Mouse (Mus musculus): ENCODE data around the gene Cnn2. TPM values are rescaled to one million over a fixed set of nuclear protein-coding genes. Genes with fewer than 3 reads are reported as not detected.
A peak's percentile ranks its signal among the peaks of the same experiment; 100 is the strongest.

Gene Cnn2
- polyA plus RNA-seq, 1 experiment from 2014 or later: 216 TPM

GRCm38 (mm10) chr10:80027681-80028520 is 39.5 kb downstream of the Cnn2 start:
- no peak for ATAC-seq (ENCODE audit: insufficient number of reproducible peaks, insufficient read depth, low FRiP score, low TSS enrichment, low read depth)

GRCm38 (mm10) chr10:80028521-80028846 is 40.1 kb downstream of the Cnn2 start:
- no peaks in the 10 kb centered on the region for H3K9me3 ChIP-seq
- ATAC-seq (ENCODE audit: insufficient number of reproducible peaks, insufficient read depth, low FRiP score, low TSS enrichment, low read depth): no peak
- no peaks in the 10 kb centered on the region for H3K27me3 ChIP-seq
- H3K36me3 ChIP-seq: peaks cover 35% of the 10 kb centered on the region; the same call in 1 of the 2 replicates
- no peak overlapping the region for H3K4me2 ChIP-seq
- no peaks in the 10 kb centered on the region for H3K4me1 ChIP-seq (replicated peaks)
- no peak overlapping the region for H3K4me3 ChIP-seq (replicated peaks)
- H3K27ac ChIP-seq: no peak overlapping the region
- H3K9ac ChIP-seq (replicated peaks): no peak overlapping the region
- 95% methylated on average over 13 of the region's 13 CpGs for WGBS

More at GRCm38 (mm10) chr10:80027681-80028520, 39.5 kb downstream of the Cnn2 start:
- Histone ChIP-seq H3K4me2 (no peak overlapping the region), H3K9me3 (no peaks in the 10 kb centered on the region), H3K4me1 (replicated peaks) (no peaks in the 10 kb centered on the region), H3K4me3 (replicated peaks) (no peak overlapping the region), H3K9ac (replicated peaks) (no peak overlapping the region; the same call in 1 of the 2 replicates), H3K27ac (no peak overlapping the region), H3K27me3 (no peaks in the 10 kb centered on the region), H3K36me3 (peaks cover 37% of the 10 kb centered on the region; the same call in 1 of the 2 replicates)
- WGBS: 70% methylated on average over 20 of the region's 20 CpGs

GRCm38 (mm10) chr10:80030191-80030590 is 41.8 kb downstream of the Cnn2 start:
- Histone ChIP-seq H3K9ac (replicated peaks) (no peak overlapping the region; the same call in 1 of the 2 replicates), H3K27me3 (no peaks in the 10 kb centered on the region), H3K36me3 (peaks cover 44% of the 10 kb centered on the region), H3K27ac (no peak overlapping the region), H3K4me1 (replicated peaks) (no peaks in the 10 kb centered on the region), H3K4me2 (no peak overlapping the region), H3K4me3 (replicated peaks) (no peak overlapping the region), H3K9me3 (no peaks in the 10 kb centered on the region)
- no peak for ATAC-seq (ENCODE audit: insufficient number of reproducible peaks, insufficient read depth, low FRiP score, low TSS enrichment, low read depth)
- 89% methylated on average over 9 of the region's 9 CpGs for WGBS

- Histone ChIP-seq H3K4me3 (replicated peaks) (no peak overlapping the region), H3K36me3 (peaks cover 49% of the 10 kb centered on the region), H3K9ac (replicated peaks) (no peak overlapping the region; the same call in 1 of the 2 replicates), H3K4me1 (replicated peaks) (no peaks in the 10 kb centered on the region), H3K9me3 (no peaks in the 10 kb centered on the region), H3K27ac (no peak overlapping the region), H3K4me2 (no peak overlapping the region), H3K27me3 (no peaks in the 10 kb centered on the region)
- WGBS: 85% methylated on average over 17 of the region's 17 CpGs
- no peak for ATAC-seq (ENCODE audit: insufficient number of reproducible peaks, insufficient read depth, low FRiP score, low TSS enrichment, low read depth)
Observed at GRCm38 (mm10) chr10:80030736-80031135, 42.4 kb downstream of the Cnn2 start.

- 67% methylated on average over 5 of the region's 5 CpGs for WGBS
- H3K4me3 ChIP-seq (replicated peaks): no peak overlapping the region
- H3K9me3 ChIP-seq: no peaks in the 10 kb centered on the region
- no peak for ATAC-seq (ENCODE audit: insufficient number of reproducible peaks, insufficient read depth, low FRiP score, low TSS enrichment, low read depth)
- no peaks in the 10 kb centered on the region for H3K27me3 ChIP-seq
- H3K4me2 ChIP-seq: no peak overlapping the region
- peaks cover 56% of the 10 kb centered on the region for H3K36me3 ChIP-seq
- H3K27ac ChIP-seq: peak overlapping the region; percentile 45
- H3K9ac ChIP-seq (replicated peaks): no peak overlapping the region
- H3K4me1 ChIP-seq (replicated peaks): peaks cover 2% of the 10 kb centered on the region
Observed at GRCm38 (mm10) chr10:80032799-80033480, 44.6 kb downstream of the Cnn2 start.

GRCm38 (mm10) chr10:80033511-80034391 is 45.4 kb downstream of the Cnn2 start:
- no peak overlapping the region for H3K27ac ChIP-seq
- no peak overlapping the region for H3K9ac ChIP-seq (replicated peaks)
- 41% methylated on average over 9 of the region's 9 CpGs for whole genome bisulfite sequencing
- no peak; the same call in 1 of the 2 replicates for ATAC-seq (ENCODE audit: insufficient number of reproducible peaks, insufficient read depth, low FRiP score, low TSS enrichment, low read depth)
- no peak overlapping the region for H3K4me2 ChIP-seq
- H3K4me3 ChIP-seq (replicated peaks): no peak overlapping the region
- H3K4me1 ChIP-seq (replicated peaks): peaks cover 10% of the 10 kb centered on the region
- H3K27me3 ChIP-seq: no peaks in the 10 kb centered on the region
- peaks cover 58% of the 10 kb centered on the region for H3K36me3 ChIP-seq
- H3K9me3 ChIP-seq: no peaks in the 10 kb centered on the region

GRCm38 (mm10) chr10:80035148-80035547 is 46.8 kb downstream of the Cnn2 start:
- no peak for ATAC-seq (ENCODE audit: insufficient number of reproducible peaks, insufficient read depth, low FRiP score, low TSS enrichment, low read depth)
- 0 out of 2 replicates have a peak overlapping the region, but pooled peaks have one; percentile 5 for H3K9ac ChIP-seq (replicated peaks)
- H3K4me1 ChIP-seq (replicated peaks): peaks cover 13% of the 10 kb centered on the region
- no peak overlapping the region for H3K4me3 ChIP-seq (replicated peaks)
- no peaks in the 10 kb centered on the region for H3K9me3 ChIP-seq
- no peaks in the 10 kb centered on the region for H3K27me3 ChIP-seq
- WGBS: 88% methylated on average over 8 of the region's 8 CpGs
- peaks cover 51% of the 10 kb centered on the region for H3K36me3 ChIP-seq
- H3K27ac ChIP-seq: no peak overlapping the region
- H3K4me2 ChIP-seq: no peak overlapping the region

GRCm38 (mm10) chr10:80035686-80036085 is 47.3 kb downstream of the Cnn2 start:
- no peak for ATAC-seq (ENCODE audit: insufficient number of reproducible peaks, insufficient read depth, low FRiP score, low TSS enrichment, low read depth)
- H3K27ac ChIP-seq: no peak overlapping the region
- H3K9ac ChIP-seq (replicated peaks): 0 out of 2 replicates have a peak overlapping the region, but pooled peaks have one; percentile 5

GRCm38 (mm10) chr10:80036832-80037231 is 48.4 kb downstream of the Cnn2 start:
- ATAC-seq (ENCODE audit: insufficient number of reproducible peaks, insufficient read depth, low FRiP score, low TSS enrichment, low read depth): no peak
- Histone ChIP-seq H3K4me1 (replicated peaks) (peaks cover 13% of the 10 kb centered on the region), H3K4me2 (no peak overlapping the region), H3K9ac (replicated peaks) (0 out of 2 replicates have a peak overlapping the region, but pooled peaks have one; percentile 34), H3K9me3 (no peaks in the 10 kb centered on the region), H3K4me3 (replicated peaks) (no peak overlapping the region), H3K36me3 (peaks cover 41% of the 10 kb centered on the region), H3K27me3 (no peaks in the 10 kb centered on the region), H3K27ac (no peak overlapping the region)
- WGBS: 94% methylated on average over 13 of the region's 13 CpGs

More at GRCm38 (mm10) chr10:80035686-80036085, 47.3 kb downstream of the Cnn2 start:
- H3K9me3 ChIP-seq: no peaks in the 10 kb centered on the region
- H3K4me2 ChIP-seq: no peak overlapping the region
- H3K27me3 ChIP-seq: no peaks in the 10 kb centered on the region
- H3K4me1 ChIP-seq (replicated peaks): peaks cover 13% of the 10 kb centered on the region
- peaks cover 46% of the 10 kb centered on the region for H3K36me3 ChIP-seq
- WGBS: 91% methylated on average over 5 of the region's 5 CpGs
- H3K4me3 ChIP-seq (replicated peaks): no peak overlapping the region

- Histone ChIP-seq H3K9me3 (no peaks in the 10 kb centered on the region), H3K4me2 (peak within 1 kb of the TSS; percentile 89), H3K4me3 (replicated peaks) (peak within 1 kb of the TSS; percentile 82), H3K27me3 (no peaks in the 10 kb centered on the region), H3K4me1 (replicated peaks) (peaks cover 13% of the 10 kb centered on the region), H3K27ac (0 out of 2 replicates have a peak within 1 kb of the TSS, but pooled peaks have one; percentile 29), H3K36me3 (peaks cover 38% of the 10 kb centered on the region), H3K9ac (replicated peaks) (peak within 1 kb of the TSS; percentile 84)
- WGBS: under 1% methylated on average over 40 of the region's 40 CpGs
- ATAC-seq (ENCODE audit: insufficient number of reproducible peaks, insufficient read depth, low FRiP score, low TSS enrichment, low read depth): peak; percentile 94
Observed at GRCm38 (mm10) chr10:80039559-80039979, 51.2 kb downstream of the Cnn2 start, which contains the start of gene Polr2e. Gene Polr2e (minus strand): TSS chr10:80039795.
